Mouse (Mus musculus): ENCODE results near the gene Nfatc2. TPM values are rescaled to one million over a fixed set of nuclear protein-coding genes. Genes with fewer than 3 reads are reported as not detected.

The Nfatc2 gene
- polyA plus RNA-seq, 1 experiment = 15.3 TPM

GRCm38 (mm10) chr2:168634881-168635280 is 33.4 kb upstream of the Nfatc2 start:
- no peak for DNase-seq (ENCODE audit: low read depth in 1 of 2, low spot score in 2 of 2)
- Histone ChIP-seq H3K36me3 (ENCODE audit: control insufficient read depth, insufficient read depth, low read length) (no peaks in the 10 kb centered on the region), H3K27me3 (ENCODE audit: control insufficient read depth, insufficient read depth, low read length) (no peaks in the 10 kb centered on the region), H3K4me1 (ENCODE audit: control insufficient read depth, insufficient read depth, insufficient read length) (no peaks in the 10 kb centered on the region), H3K27ac (ENCODE audit: insufficient read depth, low read length) (no peak overlapping the region), H3K4me3 (ENCODE audit: extremely low read depth, insufficient read depth, insufficient read length) (no peak overlapping the region)
- 93% methylated on average over 7 of the region's 7 CpGs for WGBS
- TF ChIP-seq POLR2A (IDR thresholded peaks at IDR 0.05; ENCODE audit: low read depth, low read length) (no peak), CTCF (IDR thresholded peaks at IDR 0.05; ENCODE audit: extremely low read depth, insufficient read depth, insufficient read length, insufficient replicate concordance) (no peak)

- Histone ChIP-seq H3K27me3 (ENCODE audit: control insufficient read depth, insufficient read depth, low read length) (no peaks in the 10 kb centered on the region), H3K4me3 (ENCODE audit: extremely low read depth, insufficient read depth, insufficient read length) (no peak overlapping the region), H3K4me1 (ENCODE audit: control insufficient read depth, insufficient read depth, insufficient read length) (no peaks in the 10 kb centered on the region), H3K27ac (ENCODE audit: insufficient read depth, low read length) (no peak overlapping the region), H3K36me3 (ENCODE audit: control insufficient read depth, insufficient read depth, low read length) (no peaks in the 10 kb centered on the region)
- 83% methylated on average over 14 of the region's 14 CpGs for WGBS
- DNase-seq (ENCODE audit: low read depth in 1 of 2, low spot score in 2 of 2) = no peak
- TF ChIP-seq CTCF (IDR thresholded peaks at IDR 0.05; ENCODE audit: extremely low read depth, insufficient read depth, insufficient read length, insufficient replicate concordance) (no peak), POLR2A (IDR thresholded peaks at IDR 0.05; ENCODE audit: low read depth, low read length) (no peak)
Observed at GRCm38 (mm10) chr2:168633301-168633816, 31.9 kb upstream of the Nfatc2 start.

GRCm38 (mm10) chr2:168632543-168632942 is 31.1 kb upstream of the Nfatc2 start:
- no peaks in the 10 kb centered on the region for H3K4me1 ChIP-seq (ENCODE audit: control insufficient read depth, insufficient read depth, insufficient read length)
- WGBS = 95% methylated on average over 6 of the region's 6 CpGs
- H3K27me3 ChIP-seq (ENCODE audit: control insufficient read depth, insufficient read depth, low read length) = no peaks in the 10 kb centered on the region
- TF ChIP-seq POLR2A (IDR thresholded peaks at IDR 0.05; ENCODE audit: low read depth, low read length) = no peak
- no peak for TF ChIP-seq CTCF (IDR thresholded peaks at IDR 0.05; ENCODE audit: extremely low read depth, insufficient read depth, insufficient read length, insufficient replicate concordance)
- H3K27ac ChIP-seq (ENCODE audit: insufficient read depth, low read length) = no peak overlapping the region
- no peaks in the 10 kb centered on the region for H3K36me3 ChIP-seq (ENCODE audit: control insufficient read depth, insufficient read depth, low read length)
- no peak for DNase-seq (ENCODE audit: low read depth in 1 of 2, low spot score in 2 of 2)
- no peak overlapping the region for H3K4me3 ChIP-seq (ENCODE audit: extremely low read depth, insufficient read depth, insufficient read length)

GRCm38 (mm10) chr2:168628787-168629186 is 27.3 kb upstream of the Nfatc2 start:
- Histone ChIP-seq H3K4me1 (ENCODE audit: control insufficient read depth, insufficient read depth, insufficient read length) (no peaks in the 10 kb centered on the region), H3K4me3 (ENCODE audit: extremely low read depth, insufficient read depth, insufficient read length) (no peak overlapping the region), H3K36me3 (ENCODE audit: control insufficient read depth, insufficient read depth, low read length) (no peaks in the 10 kb centered on the region), H3K27ac (ENCODE audit: insufficient read depth, low read length) (no peak overlapping the region), H3K27me3 (ENCODE audit: control insufficient read depth, insufficient read depth, low read length) (no peaks in the 10 kb centered on the region)
- 29% methylated on average over 8 of the region's 8 CpGs for WGBS
- peak; percentile 39 to 76 for DNase-seq (ENCODE audit: low read depth in 1 of 2, low spot score in 2 of 2)
- TF ChIP-seq CTCF (IDR thresholded peaks at IDR 0.05; ENCODE audit: extremely low read depth, insufficient read depth, insufficient read length, insufficient replicate concordance) (peak; percentile 97), POLR2A (IDR thresholded peaks at IDR 0.05; ENCODE audit: low read depth, low read length) (no peak)

GRCm38 (mm10) chr2:168627829-168628770 is 26.6 kb upstream of the Nfatc2 start:
- DNase-seq (ENCODE audit: low read depth in 1 of 2, low spot score in 2 of 2) = no peak
- Histone ChIP-seq H3K4me1 (ENCODE audit: control insufficient read depth, insufficient read depth, insufficient read length) (no peaks in the 10 kb centered on the region), H3K4me3 (ENCODE audit: extremely low read depth, insufficient read depth, insufficient read length) (no peak overlapping the region), H3K27ac (ENCODE audit: insufficient read depth, low read length) (no peak overlapping the region), H3K27me3 (ENCODE audit: control insufficient read depth, insufficient read depth, low read length) (no peaks in the 10 kb centered on the region), H3K36me3 (ENCODE audit: control insufficient read depth, insufficient read depth, low read length) (no peaks in the 10 kb centered on the region)
- no peak for TF ChIP-seq POLR2A (IDR thresholded peaks at IDR 0.05; ENCODE audit: low read depth, low read length)
- TF ChIP-seq CTCF (IDR thresholded peaks at IDR 0.05; ENCODE audit: extremely low read depth, insufficient read depth, insufficient read length, insufficient replicate concordance) = no peak
- WGBS = 81% methylated on average over 20 of the region's 20 CpGs

GRCm38 (mm10) chr2:168626385-168626784 is 24.9 kb upstream of the Nfatc2 start:
- H3K4me3 ChIP-seq (ENCODE audit: extremely low read depth, insufficient read depth, insufficient read length) = no peak overlapping the region
- no peak for DNase-seq (ENCODE audit: low read depth in 1 of 2, low spot score in 2 of 2)
- H3K27ac ChIP-seq (ENCODE audit: insufficient read depth, low read length) = no peak overlapping the region
- no peaks in the 10 kb centered on the region for H3K27me3 ChIP-seq (ENCODE audit: control insufficient read depth, insufficient read depth, low read length)
- no peaks in the 10 kb centered on the region for H3K4me1 ChIP-seq (ENCODE audit: control insufficient read depth, insufficient read depth, insufficient read length)
- no peak for TF ChIP-seq POLR2A (IDR thresholded peaks at IDR 0.05; ENCODE audit: low read depth, low read length)
- no peak for TF ChIP-seq CTCF (IDR thresholded peaks at IDR 0.05; ENCODE audit: extremely low read depth, insufficient read depth, insufficient read length, insufficient replicate concordance)
- 92% methylated on average over 9 of the region's 9 CpGs for WGBS
- H3K36me3 ChIP-seq (ENCODE audit: control insufficient read depth, insufficient read depth, low read length) = no peaks in the 10 kb centered on the region

GRCm38 (mm10) chr2:168625091-168625490 is 23.6 kb upstream of the Nfatc2 start:
- H3K27ac ChIP-seq (ENCODE audit: insufficient read depth, low read length) = no peak overlapping the region
- no peak for DNase-seq (ENCODE audit: low read depth in 1 of 2, low spot score in 2 of 2)
- 66% methylated on average over 4 of the region's 4 CpGs for WGBS
- no peaks in the 10 kb centered on the region for H3K27me3 ChIP-seq (ENCODE audit: control insufficient read depth, insufficient read depth, low read length)
- TF ChIP-seq POLR2A (IDR thresholded peaks at IDR 0.05; ENCODE audit: low read depth, low read length) (no peak), CTCF (IDR thresholded peaks at IDR 0.05; ENCODE audit: extremely low read depth, insufficient read depth, insufficient read length, insufficient replicate concordance) (no peak)
- no peaks in the 10 kb centered on the region for H3K36me3 ChIP-seq (ENCODE audit: control insufficient read depth, insufficient read depth, low read length)
- no peaks in the 10 kb centered on the region for H3K4me1 ChIP-seq (ENCODE audit: control insufficient read depth, insufficient read depth, insufficient read length)
- no peak overlapping the region for H3K4me3 ChIP-seq (ENCODE audit: extremely low read depth, insufficient read depth, insufficient read length)

All from spleen, adult 2 months (tissue).